Mouse (Mus musculus) liver, embryonic 14.5 days (tissue): Measurements from ENCODE around the gene Rras2. TPM values are rescaled to one million over a fixed set of nuclear protein-coding genes. Genes with fewer than 3 reads are reported as not detected.

Experiments
- ATAC-seq: fragments of 200-750 bp; cut with Nextera tagmentation; 2 replicates; pipeline ENCODE4 v1.8.0; 2017; ENCODE audit warnings: moderate number of reproducible peaks, mild to moderate bottlenecking, moderate library complexity; ENCODE audit not compliant: insufficient read depth
- DNase-seq, 3 experiments: peaks; one replicate each; pipeline ENCODE4 v3.0.0-alpha.2; 2012 to 2013; ENCODE audit warnings: low read depth in 3 of 3, low spot score in 3 of 3
- H3K27ac ChIP-seq: fragments of 300-500 bp; sonication (generic); 2 replicates; pipeline ENCODE4 v1.5.1; 2014; ENCODE audit warnings: moderate library complexity, mild to moderate bottlenecking, control low read depth, inconsistent platforms
- H3K27me3 ChIP-seq: fragments of 300-500 bp; sonication (generic); 2 replicates; pipeline ENCODE4 v1.6.1; 2014; ENCODE audit warnings: mild to moderate bottlenecking, low read length, moderate library complexity; ENCODE audit not compliant: control insufficient read depth, insufficient read depth
- H3K36me3 ChIP-seq: fragments of 300-500 bp; sonication (generic); replicated peaks from 2 replicates; pipeline ENCODE4 v1.6.1; 2014; ENCODE audit warnings: low read depth; ENCODE audit not compliant: control insufficient read depth, insufficient read depth
- H3K4me1 ChIP-seq, 2 experiments: fragments of 200-500 bp in 1 of 2; fragments of 300-500 bp in 1 of 2; sonication (generic) in 1 of 2; replicated peaks; 2 replicates each; pipeline ENCODE4 v1.6.1; 2012 to 2014; ENCODE audit warnings: antibody characterized with exemption in 1 of 2, inconsistent platforms in 1 of 2, low read length in 1 of 2; ENCODE audit not compliant: control insufficient read depth in 2 of 2, insufficient read depth in 2 of 2
- H3K4me2 ChIP-seq: fragments of 300-500 bp; sonication (generic); 2 replicates; pipeline ENCODE4 v1.6.1; 2014; ENCODE audit warnings: low read depth, mild to moderate bottlenecking, control low read depth, moderate library complexity
- H3K4me3 ChIP-seq, 2 experiments: fragments of 200-500 bp in 1 of 2; fragments of 300-500 bp in 1 of 2; sonication (generic) in 1 of 2; 2 replicates each; pipeline ENCODE4 v1.5.1; 2012 to 2014; ENCODE audit warnings: low read depth in 2 of 2, low read length in 2 of 2, mild to moderate bottlenecking in 2 of 2, control low read depth in 1 of 2, inconsistent platforms in 1 of 2, moderate library complexity in 1 of 2; ENCODE audit not compliant: insufficient read depth in 1 of 2
- H3K9ac ChIP-seq: fragments of 300-500 bp; sonication (generic); replicated peaks from 2 replicates; pipeline ENCODE4 v1.6.1; 2014; ENCODE audit warnings: mild to moderate bottlenecking, control low read depth, moderate library complexity
- H3K9me3 ChIP-seq: fragments of 300-500 bp; sonication (generic); 2 replicates; pipeline ENCODE4 v1.6.1; 2016; ENCODE audit warnings: low read length, mixed read lengths; ENCODE audit not compliant: control insufficient read depth
- CTCF ChIP-seq: IDR thresholded peaks from 2 replicates; pipeline ENCODE4 v1.5.1; 2016; ENCODE audit warnings: antibody characterized with exemption, low read depth, control low read depth
- EP300 ChIP-seq: IDR thresholded peaks from 2 replicates; pipeline ENCODE4 v1.6.1; 2016; ENCODE audit warnings: antibody characterized with exemption, low read depth
- WGBS: fragments of 180-500 bp; shearing (Covaris S2); extraction: QIAGEN DNeasy Blood & Tissue Kit; methylation state at CpG from one replicate; pipeline ENCODE4 v1.1.7; 2014; ENCODE audit not compliant: insufficient replicate concordance; 5-methylcytosine and 5-hydroxymethylcytosine counted together
- polyA plus RNA-seq, 2 experiments: library from polyadenylated mRNA; depleted of rRNA in 1 of 2; stranded (reverse) in 1 of 2; unstranded in 1 of 2; fragments of >200 nt; fragmentation: Nextera tagmentation in 1 of 2; extraction: Ambion mirVana in 1 of 2; gene quantifications; 2 replicates each; pipeline versions ENCODE4 v1.2.1 to v1.2.3; 2012 to 2014

Gene Rras2
- polyA plus RNA-seq, 2 experiments, result 5.3 to 7.9 TPM

DNA sequence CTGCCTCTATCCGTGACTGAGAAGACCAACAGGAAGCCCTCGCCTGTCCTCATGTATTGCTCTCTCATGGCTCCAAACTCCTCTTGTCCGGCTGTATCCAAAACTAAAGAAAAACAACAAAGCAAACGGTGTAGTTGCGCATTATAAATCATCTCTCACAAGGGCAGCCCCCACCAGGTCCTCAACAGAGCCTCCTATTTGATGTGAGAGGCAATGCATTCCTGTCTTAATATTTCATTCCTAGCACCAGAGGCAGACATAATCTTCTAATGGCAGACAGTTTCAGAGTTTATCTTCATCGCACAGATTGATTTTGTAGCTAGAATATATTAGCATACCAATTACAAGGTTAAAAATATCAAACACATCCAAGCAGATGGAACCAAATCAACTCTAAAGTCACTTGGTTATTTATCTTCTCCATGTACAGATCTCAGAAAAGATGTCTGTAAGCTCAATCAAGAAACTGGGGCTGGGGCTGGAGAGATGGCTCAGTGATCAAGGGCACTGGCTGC lies 58.6 kb downstream of the Rras2 start:
- DNase-seq (no peak), ATAC-seq (no peak)
- WGBS, result 68% methylated on average over 6 of the region's 6 CpGs
- TF ChIP-seq EP300 (no peak), CTCF (no peak)
- Histone ChIP-seq H3K4me3 (no peak overlapping the region), H3K4me1 (no peaks in the 10 kb centered on the region), H3K9ac (no peak overlapping the region), H3K27ac (no peak overlapping the region), H3K36me3 (no peaks in the 10 kb centered on the region), H3K9me3 (no peaks in the 10 kb centered on the region), H3K27me3 (no peaks in the 10 kb centered on the region), H3K4me2 (no peak overlapping the region)

DNA sequence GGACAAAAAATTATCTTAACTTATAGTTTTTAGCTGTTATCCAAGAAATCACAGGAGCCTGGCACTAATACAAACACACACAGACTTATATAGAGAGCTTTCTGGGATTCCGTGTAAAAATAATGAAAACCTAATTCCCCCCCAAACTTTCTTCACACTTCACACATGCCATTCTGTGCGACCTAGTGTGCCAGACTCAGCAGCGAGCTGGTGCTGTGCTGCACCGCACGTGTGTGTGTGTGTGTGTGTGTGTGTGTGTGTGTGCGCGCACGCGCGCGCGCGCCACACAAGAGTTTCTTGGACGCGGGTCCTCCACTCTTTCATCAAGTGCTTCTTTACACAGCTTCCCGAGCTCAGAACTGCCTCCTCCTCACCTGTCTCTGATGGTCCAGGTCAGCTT lies 59.4 kb downstream of the Rras2 start:
- Histone ChIP-seq H3K27ac (no peak overlapping the region), H3K4me2 (no peak overlapping the region), H3K4me1 (no peaks in the 10 kb centered on the region), H3K4me3 (no peak overlapping the region), H3K36me3 (no peaks in the 10 kb centered on the region), H3K27me3 (no peaks in the 10 kb centered on the region), H3K9ac (no peak overlapping the region), H3K9me3 (no peaks in the 10 kb centered on the region)
- DNase-seq, result no peak
- 76% methylated on average over 16 of the region's 16 CpGs for WGBS
- ATAC-seq, result no peak
- no peak for TF ChIP-seq CTCF
- no peak for TF ChIP-seq EP300

DNA sequence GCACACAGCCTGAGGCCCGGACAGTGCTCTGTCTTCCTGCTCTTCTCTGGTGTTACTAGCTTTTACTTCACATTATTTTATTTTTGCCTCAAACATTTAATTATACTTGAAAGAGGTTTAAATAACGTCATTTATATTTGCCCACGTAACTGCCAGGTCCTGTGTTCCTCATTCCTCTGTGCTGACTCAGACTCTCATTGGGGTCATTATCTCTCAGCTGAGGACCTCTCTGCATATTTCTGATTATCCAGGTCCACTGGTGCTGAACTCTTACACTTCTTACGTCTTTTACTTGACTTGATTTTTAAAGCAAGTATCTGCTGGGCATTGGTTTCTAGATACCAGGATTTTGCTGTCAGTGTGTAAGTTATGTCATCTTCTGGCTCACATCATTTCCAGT lies 63.9 kb downstream of the Rras2 start:
- DNase-seq (no peak), ATAC-seq (no peak)
- H3K4me2 ChIP-seq, result no peak overlapping the region
- no peaks in the 10 kb centered on the region for H3K27me3 ChIP-seq
- no peak overlapping the region for H3K4me3 ChIP-seq
- TF ChIP-seq CTCF (no peak), EP300 (no peak)
- H3K27ac ChIP-seq, result no peak overlapping the region
- WGBS, result 36% methylated on average over 4 of the region's 4 CpGs
- H3K9ac ChIP-seq, result no peak overlapping the region
- H3K36me3 ChIP-seq, result no peaks in the 10 kb centered on the region
- H3K9me3 ChIP-seq, result no peaks in the 10 kb centered on the region
- no peaks in the 10 kb centered on the region for H3K4me1 ChIP-seq

DNA sequence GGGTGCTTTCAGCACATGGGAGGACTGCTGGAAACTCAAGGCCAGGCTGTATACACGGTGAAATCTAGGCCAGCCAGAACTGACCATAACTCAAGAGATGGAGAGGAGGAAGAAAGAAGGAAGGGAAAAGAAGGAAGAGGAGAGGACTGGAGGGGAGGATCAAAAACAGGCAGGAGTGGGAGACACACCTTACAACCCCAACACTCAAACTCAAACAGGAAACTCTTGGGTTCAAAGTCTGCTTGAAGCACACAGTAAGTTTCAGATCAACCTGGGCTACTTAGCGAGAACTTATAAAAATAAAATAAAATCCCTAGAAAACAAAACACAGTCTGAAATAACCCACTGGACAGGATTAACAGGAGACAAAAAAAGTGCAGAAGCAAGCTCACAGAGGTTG lies 71.8 kb downstream of the Rras2 start:
- 58% methylated on average over 2 of the region's 2 CpGs for WGBS
- ATAC-seq, result no peak
- H3K27ac ChIP-seq, result no peak overlapping the region
- TF ChIP-seq EP300 (no peak), CTCF (no peak)
- H3K4me3 ChIP-seq, result no peak overlapping the region
- H3K27me3 ChIP-seq, result no peaks in the 10 kb centered on the region
- H3K4me1 ChIP-seq, result peaks cover 0 to 7% of the 10 kb centered on the region in 2 experiments; a peak in 2 of 4 replicates
- H3K9ac ChIP-seq, result no peak overlapping the region
- no peaks in the 10 kb centered on the region for H3K9me3 ChIP-seq
- H3K36me3 ChIP-seq, result no peaks in the 10 kb centered on the region
- H3K4me2 ChIP-seq, result no peak overlapping the region
- no peak for DNase-seq

DNA sequence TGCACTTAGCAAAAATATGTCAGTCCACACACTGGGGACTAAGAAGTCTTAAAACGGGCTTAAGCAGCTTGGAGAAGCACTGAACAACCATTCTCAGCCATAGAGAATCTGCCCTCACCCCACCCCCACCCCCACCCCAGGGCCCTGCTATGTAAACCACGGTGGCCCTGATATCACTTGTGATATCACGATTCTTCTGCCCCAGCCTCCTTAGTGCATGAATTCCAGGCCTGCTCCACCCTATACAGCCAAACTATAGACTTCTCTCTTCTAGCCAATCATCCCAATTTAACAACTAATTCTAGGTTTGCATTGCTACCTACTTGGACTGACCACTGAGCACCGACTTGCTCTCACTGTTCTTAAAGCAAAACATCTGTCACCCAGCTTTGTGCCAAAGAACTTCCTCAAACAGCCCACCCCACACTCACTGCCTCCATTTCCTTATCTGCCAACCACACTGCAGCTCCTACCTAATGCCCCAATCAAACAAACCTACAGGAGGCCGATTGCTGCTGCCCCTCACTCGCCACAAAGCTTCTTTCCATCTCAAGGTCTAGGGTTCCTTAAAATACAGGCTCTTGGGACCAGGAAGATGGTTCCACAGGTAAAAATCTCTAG lies 73.5 kb downstream of the Rras2 start:
- WGBS, result 6% methylated on average over 6 of the region's 6 CpGs
- H3K36me3 ChIP-seq, result no peaks in the 10 kb centered on the region
- no peak for ATAC-seq
- no peak for TF ChIP-seq CTCF
- no peak for TF ChIP-seq EP300
- no peak overlapping the region for H3K9ac ChIP-seq
- no peaks in the 10 kb centered on the region for H3K27me3 ChIP-seq
- no peak for DNase-seq
- no peak overlapping the region for H3K27ac ChIP-seq
- H3K4me1 ChIP-seq, result peaks cover 0 to 7% of the 10 kb centered on the region in 2 experiments; a peak in 2 of 4 replicates
- no peaks in the 10 kb centered on the region for H3K9me3 ChIP-seq
- H3K4me2 ChIP-seq, result no peak overlapping the region; the same call in 1 of the 2 replicates
- H3K4me3 ChIP-seq, result no peak overlapping the region
